Mouse (Mus musculus) layer of hippocampus, adult 11-12 months (tissue): ENCODE results near the gene Crhr2.

Experiments
- DNase-seq: peaks from one replicate; pipeline ENCODE4 v3.0.0; 2022; ENCODE audit warnings: low spot score

The Crhr2 gene

GRCm38 (mm10) chr6:55132794-55133193 lies at the start of gene Crhr2:
Crhr2 (minus strand) TSS chr6:55133016.
- DNase-seq: no peak

- no peak for DNase-seq
Measured at GRCm38 (mm10) chr6:55179560-55179959, 46.7 kb upstream of the Crhr2 start.

GRCm38 (mm10) chr6:55177060-55177732 lies 44.4 kb upstream of the Crhr2 start:
- peak; percentile 28 for DNase-seq

- no peak for DNase-seq
Measured at GRCm38 (mm10) chr6:55175892-55176291, 43.1 kb upstream of the Crhr2 start.

GRCm38 (mm10) chr6:55175456-55175855 lies 42.6 kb upstream of the Crhr2 start:
- DNase-seq: no peak

- DNase-seq: no peak
Measured at GRCm38 (mm10) chr6:55174741-55175181, 41.9 kb upstream of the Crhr2 start, which contains the start of gene Inmt. Inmt (minus strand) TSS chr6:55175043.

GRCm38 (mm10) chr6:55173941-55174349 lies 41.1 kb upstream of the Crhr2 start:
- no peak for DNase-seq

- DNase-seq: no peak
Measured at GRCm38 (mm10) chr6:55173171-55173570, 40.4 kb upstream of the Crhr2 start.

GRCm38 (mm10) chr6:55171638-55172037 lies 38.8 kb upstream of the Crhr2 start:
- no peak for DNase-seq

GRCm38 (mm10) chr6:55169818-55170217 lies 37.0 kb upstream of the Crhr2 start:
- no peak for DNase-seq

GRCm38 (mm10) chr6:55166777-55167463 lies 34.1 kb upstream of the Crhr2 start:
- DNase-seq: peak; percentile 76

GRCm38 (mm10) chr6:55163046-55163584 lies 30.3 kb upstream of the Crhr2 start:
- DNase-seq: no peak

GRCm38 (mm10) chr6:55161311-55161761 lies 28.5 kb upstream of the Crhr2 start:
- peak; percentile 75 for DNase-seq

GRCm38 (mm10) chr6:55159256-55159655 lies 26.4 kb upstream of the Crhr2 start:
- DNase-seq: no peak

- no peak for DNase-seq
Measured at GRCm38 (mm10) chr6:55152226-55152625, 19.4 kb upstream of the Crhr2 start.

- DNase-seq: no peak
Measured at GRCm38 (mm10) chr6:55146138-55146537, 13.3 kb upstream of the Crhr2 start.

GRCm38 (mm10) chr6:55145285-55145684 lies 12.5 kb upstream of the Crhr2 start:
- DNase-seq: no peak

- no peak for DNase-seq
Measured at GRCm38 (mm10) chr6:55138343-55138742, 5.5 kb upstream of the Crhr2 start.

- DNase-seq: no peak
Measured at GRCm38 (mm10) chr6:55133425-55133824, 609 bp upstream of the Crhr2 start.

- DNase-seq: no peak
Measured at GRCm38 (mm10) chr6:55131301-55131700, 1.5 kb downstream of the Crhr2 start.

- DNase-seq: no peak
Measured at GRCm38 (mm10) chr6:55130631-55131030, 2.2 kb downstream of the Crhr2 start.

- DNase-seq: no peak
Measured at GRCm38 (mm10) chr6:55128391-55128790, 4.4 kb downstream of the Crhr2 start.

GRCm38 (mm10) chr6:55126576-55126975 lies 6.2 kb downstream of the Crhr2 start:
- no peak for DNase-seq
